Mouse (Mus musculus) lung, embryonic 16.5 days (tissue): Measurements from ENCODE around the gene Traip. TPM values are rescaled to one million over a fixed set of nuclear protein-coding genes. Genes with fewer than 3 reads are reported as not detected.

Experiments
- ATAC-seq: fragments of 200-750 bp; cut with Nextera tagmentation; 2 replicates; pipeline ENCODE4 v1.8.0; 2017; ENCODE audit warnings: low read depth, mild to moderate bottlenecking, moderate library complexity
- H3K27ac ChIP-seq: fragments of 300-500 bp; sonication (generic); 2 replicates; pipeline ENCODE4 v1.5.1; 2014; ENCODE audit warnings: mild to moderate bottlenecking, control low read depth, low read length
- H3K27me3 ChIP-seq: fragments of 300-500 bp; sonication (generic); 2 replicates; pipeline ENCODE4 v1.6.1; 2014; ENCODE audit warnings: low read depth, low read length, mixed read lengths; ENCODE audit not compliant: control insufficient read depth, insufficient read depth
- H3K36me3 ChIP-seq: fragments of 300-500 bp; sonication (generic); 2 replicates; pipeline ENCODE4 v1.6.1; 2014; ENCODE audit warnings: low read length; ENCODE audit not compliant: control insufficient read depth, insufficient read depth
- H3K4me1 ChIP-seq: fragments of 300-500 bp; sonication (generic); replicated peaks from 2 replicates; pipeline ENCODE4 v1.6.1; 2014; ENCODE audit warnings: low read length, mixed read lengths; ENCODE audit not compliant: control insufficient read depth, insufficient read depth
- H3K4me2 ChIP-seq: fragments of 300-500 bp; sonication (generic); 2 replicates; pipeline ENCODE4 v1.6.1; 2014; ENCODE audit warnings: low read depth, low read length, control low read depth
- H3K4me3 ChIP-seq: fragments of 300-500 bp; sonication (generic); 2 replicates; pipeline ENCODE4 v1.5.1; 2014; ENCODE audit warnings: mild to moderate bottlenecking, low read length, control low read depth
- H3K9ac ChIP-seq: fragments of 300-500 bp; sonication (generic); 2 replicates; pipeline ENCODE4 v1.6.1; 2014; ENCODE audit warnings: low read length, control low read depth
- H3K9me3 ChIP-seq: fragments of 300-500 bp; sonication (generic); 2 replicates; pipeline ENCODE4 v1.6.1; 2016; ENCODE audit warnings: low read length; ENCODE audit not compliant: control insufficient read depth
- WGBS: fragments of 180-500 bp; shearing (Covaris S2); extraction: QIAGEN DNeasy Blood & Tissue Kit; methylation state at CpG from one replicate; pipeline ENCODE4 v1.1.7; 2014; 5-methylcytosine and 5-hydroxymethylcytosine counted together
- polyA plus RNA-seq: library from polyadenylated mRNA; unstranded; fragments of >200 nt; fragmentation: Nextera tagmentation; extraction: Ambion mirVana; gene quantifications from 2 replicates; pipeline ENCODE4 v1.2.1, GENCODE M21; 2015

Traip gene
- polyA plus RNA-seq, 1 experiment from 2014 or later = 24.0 TPM

DNA sequence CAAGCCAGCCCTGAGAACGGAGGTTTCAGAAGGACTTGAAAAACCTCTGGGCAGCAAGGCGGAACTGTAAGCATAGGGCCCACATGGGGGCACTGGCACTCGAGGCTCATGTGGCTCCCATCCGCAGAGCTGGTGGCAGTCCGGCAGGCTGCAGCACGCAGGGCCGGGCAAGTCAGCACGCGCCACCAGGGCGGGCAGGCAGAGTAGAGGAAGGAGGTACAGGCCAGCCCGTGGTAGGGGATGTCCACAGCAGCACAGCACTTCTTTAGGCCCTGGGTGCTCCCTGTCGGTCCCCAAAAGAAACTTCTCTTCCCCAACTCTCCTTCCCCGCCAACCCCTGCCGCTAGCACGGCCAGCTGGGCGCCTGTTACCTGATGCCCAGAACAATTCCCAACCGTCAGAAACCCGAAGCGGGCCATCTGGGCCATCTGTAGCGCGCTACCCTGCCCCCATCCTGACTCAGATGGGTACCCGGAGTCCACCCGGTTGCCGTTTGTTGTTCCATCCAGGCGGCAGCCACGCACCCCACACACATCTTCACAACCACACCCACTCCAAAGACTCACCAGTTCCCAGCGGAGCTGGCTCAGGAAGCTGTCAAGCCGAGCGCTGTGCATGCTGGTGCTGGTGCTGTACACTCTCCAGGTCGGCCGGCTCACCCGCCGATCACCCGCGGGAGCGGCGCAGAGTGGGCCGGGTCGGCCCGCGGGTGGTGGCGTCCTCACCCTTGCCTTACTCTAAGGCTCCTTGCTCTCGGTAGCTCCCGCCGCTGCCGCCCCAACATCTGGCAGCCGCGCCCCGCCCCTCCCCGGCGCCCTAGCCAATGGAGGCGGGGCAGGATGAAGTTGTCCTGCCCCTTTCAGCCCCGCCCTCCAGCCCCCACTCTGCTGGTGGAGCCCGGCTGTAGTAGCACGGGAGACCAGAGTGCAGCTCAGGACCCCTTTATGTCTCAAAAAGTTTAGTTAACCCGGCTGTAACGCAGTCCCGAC is 35.5 kb downstream of the Traip start, which contains the start of gene Inka1:
Gene Inka1, minus strand, starts transcription at position 749 of the 989 bp plus-strand sequence.
- Histone ChIP-seq H3K4me2 (peak within 1 kb of the TSS; percentile 86), H3K9ac (peak within 1 kb of the TSS; percentile 82), H3K9me3 (no peaks in the 10 kb centered on the region), H3K27ac (peak within 1 kb of the TSS; percentile 100), H3K4me3 (peak within 1 kb of the TSS; percentile 74), H3K4me1 (peaks cover 35% of the 10 kb centered on the region), H3K27me3 (no peaks in the 10 kb centered on the region), H3K36me3 (no peaks in the 10 kb centered on the region)
- under 1% methylated on average over 58 of the region's 58 CpGs for WGBS
- peak; percentile 70 for ATAC-seq

DNA sequence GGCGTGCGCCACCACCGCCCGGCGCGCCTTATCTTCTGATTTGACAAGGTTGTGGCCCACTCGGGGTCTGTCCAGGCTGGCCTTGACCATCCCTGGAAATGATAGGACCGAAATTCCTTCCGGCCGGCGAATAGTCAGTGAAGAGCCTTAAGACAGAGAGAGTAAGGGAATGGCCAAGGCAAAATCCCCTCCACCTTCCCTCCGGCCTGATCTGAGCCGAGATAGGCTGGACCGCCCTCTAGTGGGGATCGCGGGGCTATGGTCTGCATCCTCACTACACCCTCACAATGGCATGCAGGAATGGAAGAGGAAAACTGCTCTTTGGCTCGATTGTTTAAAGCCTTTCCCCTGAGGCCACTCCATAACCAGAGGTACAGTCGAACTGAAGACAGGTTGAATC is 36.4 kb downstream of the Traip start:
- H3K9ac ChIP-seq = peak overlapping the region; percentile 40
- H3K27ac ChIP-seq = peak overlapping the region; percentile 100
- H3K27me3 ChIP-seq = no peaks in the 10 kb centered on the region
- WGBS = 7% methylated on average over 18 of the region's 18 CpGs
- H3K36me3 ChIP-seq = no peaks in the 10 kb centered on the region
- peak overlapping the region; percentile 74 for H3K4me3 ChIP-seq
- H3K4me2 ChIP-seq = peak overlapping the region; percentile 86
- H3K4me1 ChIP-seq = peaks cover 25% of the 10 kb centered on the region
- peak; percentile 39 for ATAC-seq
- H3K9me3 ChIP-seq = no peaks in the 10 kb centered on the region

GRCm38 (mm10) chr9:107987950-107988349 is 38.0 kb downstream of the Traip start:
- Histone ChIP-seq H3K4me3 (no peak overlapping the region), H3K9ac (no peak overlapping the region)

GRCm38 (mm10) chr9:107992197-107992596 is 42.3 kb downstream of the Traip start, which contains the start of gene Cdhr4:
TSS of gene Cdhr4 (plus strand) at chr9:107992497.
- WGBS = 68% methylated on average over 2 of the region's 2 CpGs
- Histone ChIP-seq H3K27ac (no peak within 1 kb of the TSS), H3K4me1 (no peaks in the 10 kb centered on the region), H3K9me3 (no peaks in the 10 kb centered on the region), H3K9ac (no peak within 1 kb of the TSS), H3K4me3 (no peak within 1 kb of the TSS), H3K27me3 (no peaks in the 10 kb centered on the region), H3K36me3 (no peaks in the 10 kb centered on the region), H3K4me2 (no peak within 1 kb of the TSS)
- no peak for ATAC-seq

More at GRCm38 (mm10) chr9:107987950-107988349, 38.0 kb downstream of the Traip start:
- ATAC-seq = no peak
- H3K36me3 ChIP-seq = no peaks in the 10 kb centered on the region
- peaks cover 10% of the 10 kb centered on the region for H3K4me1 ChIP-seq
- 58% methylated on average over 3 of the region's 3 CpGs for WGBS
- H3K27me3 ChIP-seq = no peaks in the 10 kb centered on the region
- no peak overlapping the region for H3K27ac ChIP-seq
- no peaks in the 10 kb centered on the region for H3K9me3 ChIP-seq
- H3K4me2 ChIP-seq = no peak overlapping the region

DNA sequence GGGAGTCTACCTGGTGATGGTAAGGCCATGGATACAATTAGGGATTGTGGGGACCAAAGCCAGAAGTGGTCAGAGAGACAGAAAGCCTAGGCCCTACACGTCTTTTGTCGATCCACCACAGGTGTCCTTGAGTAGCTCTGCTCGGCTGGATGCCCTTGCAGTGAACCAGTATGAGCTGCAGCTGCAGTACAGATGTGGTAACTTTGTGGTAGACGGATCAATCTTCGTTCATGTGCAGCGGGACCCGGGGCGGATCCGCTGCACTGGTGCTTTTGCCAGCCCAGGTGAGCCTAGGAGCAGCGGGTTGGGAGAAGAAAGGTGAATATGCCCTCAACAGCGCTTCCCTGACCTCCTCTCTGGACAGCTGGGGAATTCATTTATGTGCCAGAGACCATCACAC is 43.1 kb downstream of the Traip start:
- H3K27me3 ChIP-seq = no peaks in the 10 kb centered on the region
- no peaks in the 10 kb centered on the region for H3K4me1 ChIP-seq
- H3K4me3 ChIP-seq = no peak overlapping the region
- ATAC-seq = no peak
- H3K4me2 ChIP-seq = no peak overlapping the region
- H3K9me3 ChIP-seq = no peaks in the 10 kb centered on the region
- no peak overlapping the region for H3K27ac ChIP-seq
- H3K36me3 ChIP-seq = no peaks in the 10 kb centered on the region
- WGBS = 88% methylated on average over 11 of the region's 11 CpGs
- no peak overlapping the region for H3K9ac ChIP-seq

DNA sequence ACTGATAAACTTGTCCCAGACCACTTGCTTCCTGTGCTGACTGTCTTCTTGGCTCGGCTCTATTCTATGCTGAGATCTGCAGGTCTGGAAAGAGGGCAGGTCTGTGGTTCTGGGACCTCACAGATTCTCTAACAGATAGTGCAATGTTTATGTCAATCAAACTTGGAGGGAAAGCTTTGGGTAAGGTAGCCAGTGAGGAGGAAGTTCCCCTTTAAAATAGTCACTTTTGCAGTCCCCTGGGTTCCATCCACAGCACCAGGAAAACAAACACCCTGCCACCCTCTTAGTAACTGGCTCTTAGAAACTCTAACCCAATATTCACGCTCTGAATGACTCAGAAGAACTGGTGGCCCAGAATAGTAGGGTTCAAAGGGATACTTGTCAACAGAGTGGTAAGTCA is 44.5 kb downstream of the Traip start:
- Histone ChIP-seq H3K27ac (no peak overlapping the region), H3K4me1 (no peaks in the 10 kb centered on the region)
- ATAC-seq = no peak

DNA sequence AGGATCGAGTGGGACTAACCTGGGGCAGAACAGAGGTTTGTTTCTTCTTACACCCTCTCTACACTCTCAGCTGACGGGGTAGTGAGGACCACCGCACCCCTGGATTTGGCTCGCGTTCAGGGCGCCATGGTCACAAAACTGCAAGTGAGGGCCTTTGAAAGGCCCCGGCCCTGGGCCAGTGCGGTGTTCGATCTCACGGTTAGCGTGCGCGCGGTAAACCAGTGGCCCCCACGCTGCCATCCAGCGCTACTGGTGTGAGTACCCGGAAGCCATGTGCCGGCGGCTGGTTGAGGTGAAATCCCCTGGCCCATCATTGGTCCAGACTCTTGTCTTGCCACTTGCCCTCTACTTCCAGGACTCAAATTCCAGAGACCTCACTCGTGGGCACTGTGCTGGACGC is 45.6 kb downstream of the Traip start:
- H3K4me2 ChIP-seq = no peak overlapping the region
- no peak overlapping the region for H3K4me3 ChIP-seq
- no peaks in the 10 kb centered on the region for H3K36me3 ChIP-seq
- H3K9me3 ChIP-seq = no peaks in the 10 kb centered on the region
- H3K27ac ChIP-seq = no peak overlapping the region
- ATAC-seq = no peak
- WGBS = 93% methylated on average over 21 of the region's 21 CpGs
- H3K27me3 ChIP-seq = no peaks in the 10 kb centered on the region
- H3K9ac ChIP-seq = no peak overlapping the region
- H3K4me1 ChIP-seq = no peaks in the 10 kb centered on the region

More for the DNA sequence above, 44.5 kb downstream of the Traip start:
- Histone ChIP-seq H3K4me2 (no peak overlapping the region), H3K9me3 (no peaks in the 10 kb centered on the region), H3K4me3 (no peak overlapping the region), H3K27me3 (no peaks in the 10 kb centered on the region), H3K36me3 (no peaks in the 10 kb centered on the region), H3K9ac (no peak overlapping the region)
- 38% methylated on average over 2 of the region's 2 CpGs for WGBS

DNA sequence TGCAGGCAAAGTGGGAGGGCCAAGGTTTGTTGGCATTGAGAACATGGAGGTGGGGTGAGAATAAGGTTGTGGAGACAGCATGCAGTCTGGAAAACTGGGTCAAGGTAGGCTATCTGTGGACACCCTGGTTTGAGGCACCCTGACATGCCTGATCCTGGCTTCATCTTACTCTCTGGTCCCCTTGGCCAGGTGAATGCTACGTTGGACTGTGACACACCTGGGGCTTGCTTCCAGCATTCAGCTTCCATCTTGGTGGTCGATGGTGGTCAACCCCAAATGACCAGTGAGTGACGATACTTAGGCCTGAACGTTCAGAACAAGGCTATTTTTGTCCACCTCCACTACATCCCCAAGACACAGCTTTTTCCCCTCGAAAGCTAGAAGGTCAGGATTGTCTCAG is 46.1 kb downstream of the Traip start, which contains the start of gene Gm20662:
Gene Gm20662, plus strand, starts transcription at position 301 of the 400 bp plus-strand sequence.
- WGBS = 83% methylated on average over 5 of the region's 5 CpGs
- H3K4me1 ChIP-seq = no peaks in the 10 kb centered on the region
- no peak within 1 kb of the TSS for H3K9ac ChIP-seq
- H3K4me2 ChIP-seq = no peak within 1 kb of the TSS
- H3K36me3 ChIP-seq = no peaks in the 10 kb centered on the region
- no peaks in the 10 kb centered on the region for H3K27me3 ChIP-seq
- no peak within 1 kb of the TSS for H3K27ac ChIP-seq
- no peak within 1 kb of the TSS for H3K4me3 ChIP-seq
- H3K9me3 ChIP-seq = no peaks in the 10 kb centered on the region
- no peak for ATAC-seq

DNA sequence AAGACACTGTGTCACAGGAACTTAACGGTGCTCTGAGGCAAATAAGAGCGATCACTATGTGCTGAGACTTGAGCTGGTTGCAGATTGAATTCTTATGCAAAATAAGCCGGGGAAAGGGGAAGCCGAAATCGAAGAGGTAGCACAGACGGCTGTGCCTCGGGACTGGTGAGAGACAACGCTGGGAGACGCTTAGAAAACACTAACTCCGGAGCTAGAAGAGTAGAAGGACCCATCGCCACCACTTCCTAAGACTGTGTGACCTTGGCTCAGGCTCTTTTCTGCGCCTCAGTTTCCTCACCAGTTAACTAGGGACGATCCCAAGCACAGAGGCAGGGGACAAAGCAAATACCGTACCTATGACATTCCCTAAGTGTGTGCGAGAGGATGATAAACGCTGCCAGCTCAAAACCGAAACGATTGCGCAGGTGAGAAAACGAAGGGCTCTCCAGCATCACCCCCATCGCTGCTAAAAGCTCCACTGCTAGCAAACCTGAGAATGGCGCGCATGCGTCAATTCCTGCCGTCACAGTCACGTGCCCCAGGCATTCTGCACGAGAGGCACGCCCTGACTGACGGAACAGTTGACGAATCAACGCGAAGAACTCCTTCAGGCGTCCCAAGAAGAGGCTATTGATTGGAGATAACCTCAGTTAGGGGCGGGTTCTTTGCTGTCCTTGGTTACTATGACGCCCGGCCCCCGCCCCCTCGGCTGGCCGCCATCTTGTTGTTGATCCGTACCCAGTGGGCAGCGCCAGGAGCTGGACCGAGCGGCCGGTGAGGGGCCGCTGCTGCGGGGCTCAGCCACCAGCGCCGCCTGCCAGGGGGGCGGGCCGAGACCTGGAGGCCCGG is 52.2 kb downstream of the Traip start, which contains the start of gene Ip6k1:
Gene Ip6k1, plus strand, starts transcription at position 580 of the 849 bp plus-strand sequence.
- H3K4me1 ChIP-seq = peaks cover 14% of the 10 kb centered on the region

More for the DNA sequence above, 52.2 kb downstream of the Traip start, which contains the start of gene Ip6k1:
- no peaks in the 10 kb centered on the region for H3K27me3 ChIP-seq
- peak within 1 kb of the TSS; percentile 99 for H3K4me3 ChIP-seq
- H3K9ac ChIP-seq = peak within 1 kb of the TSS; percentile 100
- no peaks in the 10 kb centered on the region for H3K9me3 ChIP-seq
- H3K4me2 ChIP-seq = peak within 1 kb of the TSS; percentile 69
- WGBS = under 1% methylated on average over 51 of the region's 51 CpGs
- no peaks in the 10 kb centered on the region for H3K36me3 ChIP-seq
- ATAC-seq = peak; percentile 100
- H3K27ac ChIP-seq = peak within 1 kb of the TSS; percentile 94
